Mouse (Mus musculus) testis, adult 2 months (tissue): ENCODE measurements around the gene Timm22.

Source experiments
- CTCF ChIP-seq: fragments of 200-500 bp; IDR thresholded peaks from 2 replicates; pipeline ENCODE4 v1.5.1; 2012; ENCODE audit warnings: low read depth, mild to moderate bottlenecking, inconsistent platforms, low read length, moderate library complexity; ENCODE audit not compliant: control insufficient read depth, insufficient read depth, insufficient replicate concordance
- POLR2A ChIP-seq: fragments of 200-500 bp; IDR thresholded peaks from 2 replicates; pipeline ENCODE4 v1.6.1; 2012; ENCODE audit warnings: low read depth, mild to moderate bottlenecking, inconsistent platforms, low read length, moderate library complexity; ENCODE audit not compliant: control insufficient read depth

GRCm38 (mm10) chr11:76415985-76416384 lies 9.2 kb downstream of the Timm22 start:
- no peak for TF ChIP-seq CTCF
- no peak for TF ChIP-seq POLR2A
